Mouse (Mus musculus) mammary gland, adult 2 months (tissue): ENCODE data around the gene Trim32. TPM values are rescaled to one million over a fixed set of nuclear protein-coding genes. Genes with fewer than 3 reads are reported as not detected.

Source experiments
- polyA plus RNA-seq: library from polyadenylated mRNA; depleted of rRNA; stranded (reverse); fragments of >200 nt; gene quantifications from 2 replicates; pipeline ENCODE4 v1.2.3, GENCODE M21; 2012; ENCODE audit warnings: low replicate concordance; rRNA removed

Gene Trim32
- polyA plus RNA-seq = 19.2 and 25.2 TPM in 2 replicates

DNA sequence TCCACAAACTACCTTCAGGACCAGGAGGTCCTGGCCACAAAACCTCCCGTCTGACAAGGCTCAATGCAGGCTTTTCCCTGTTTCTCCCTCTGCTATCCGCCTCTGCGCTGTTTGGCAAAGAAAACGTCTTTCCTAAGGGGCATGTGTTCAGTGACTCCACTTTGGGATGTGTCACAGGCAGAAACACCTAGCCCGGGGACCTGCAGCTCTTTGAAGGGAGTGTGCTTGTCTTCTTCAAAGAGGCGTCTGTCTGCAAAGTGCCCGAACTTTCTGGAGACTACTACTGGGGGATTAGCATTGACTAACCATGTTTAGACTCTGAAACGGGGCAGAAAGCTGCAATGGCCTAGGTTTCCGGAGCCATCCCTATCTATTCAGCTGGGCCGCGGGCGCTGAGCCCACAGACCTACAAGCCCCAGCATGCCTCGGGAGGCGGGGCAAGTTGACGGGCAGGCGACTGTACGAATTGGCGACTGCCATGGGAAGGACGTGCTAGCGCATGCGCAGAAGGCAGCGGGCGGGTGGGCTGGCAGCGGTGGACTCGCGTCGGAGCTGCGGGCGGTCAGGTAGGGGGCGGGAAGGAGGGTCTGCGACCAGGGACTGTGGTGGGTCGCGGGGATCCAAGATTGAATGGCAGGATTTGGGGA, at the start of gene Trim32:
Gene Trim32, plus strand, starts transcription at position 483 of the 647 bp plus-strand sequence.

